13 mouse cellular contexts compared by ENCODE assay signal in genomic region chr11:71670111-71671050, GRCm38 (mm10).
A peak's percentile ranks its signal among the peaks of the same experiment; 100 is the strongest.
DNase-seq lines count a peak whose midpoint lies in the region; ATAC-seq lines count a peak whose summit lies in the region.
"Had no signal": no experiment of that assay in that cellular context is flagged by ENCODE, and none has a peak within 500 bp of the region (broad histone marks: within the 10 kb centered on the region; RNA-seq: fewer than 3 reads in every experiment).

No protein-coding gene starts in this region.

- peak overlapping the region; percentile 44 for H3K4me3 ChIP-seq in megakaryocyte, embryonic 14.5 days (replicated peaks)
- no peak overlapping the region for H3K4me3 ChIP-seq in lung, embryonic 16.5 days (ENCODE audit: low read length)
- H3K4me3 ChIP-seq: embryonic facial prominence, embryonic 13.5 days; heart, embryonic 13.5 days; liver, embryonic 13.5 days had no signal

- H3K36me3 ChIP-seq in megakaryocyte, embryonic 14.5 days (replicated peaks; ENCODE audit: low read length), result no peaks in the 10 kb centered on the region
- no peaks in the 10 kb centered on the region for H3K36me3 ChIP-seq in lung, embryonic 16.5 days (ENCODE audit: control insufficient read depth, insufficient read depth, low read length)
- H3K36me3 ChIP-seq: embryonic facial prominence, embryonic 13.5 days; heart, embryonic 13.5 days; liver, embryonic 13.5 days had no signal

- H3K4me1 ChIP-seq in megakaryocyte, embryonic 14.5 days, result peaks cover 9% of the 10 kb centered on the region
- no peaks in the 10 kb centered on the region for H3K4me1 ChIP-seq in lung, embryonic 16.5 days (replicated peaks; ENCODE audit: control insufficient read depth, insufficient read depth, low read length)
- H3K4me1 ChIP-seq: heart, embryonic 13.5 days; liver, embryonic 13.5 days had no signal

- DNase-seq in cerebellum, postnatal 25 days, result peak; percentile 47 to 48
- DNase-seq in thymus, postnatal 10 days (ENCODE audit: low spot score in 2 of 2), result peak; percentile 62 to 76
- no peak for DNase-seq in adrenal gland, postnatal 10 days
- DNase-seq in adrenal gland, postnatal 4 days (ENCODE audit: low spot score in 2 of 2), result no peak
- no peak for DNase-seq in testis, postnatal 14 days (ENCODE audit: low spot score)
- DNase-seq: kidney, adult 2 months; liver, embryonic 13.5 days; right cerebral cortex, postnatal 25 days had no signal

- WGBS in lung, embryonic 16.5 days, result 51% methylated on average over 19 of the region's 19 CpGs

- peaks cover 2% of the 10 kb centered on the region for H3K27me3 ChIP-seq in megakaryocyte, embryonic 14.5 days (replicated peaks)
- no peaks in the 10 kb centered on the region for H3K27me3 ChIP-seq in lung, embryonic 16.5 days (ENCODE audit: control insufficient read depth, insufficient read depth, low read depth, low read length)
- H3K27me3 ChIP-seq: embryonic facial prominence, embryonic 13.5 days; heart, embryonic 13.5 days; liver, embryonic 13.5 days had no signal

- peak overlapping the region; percentile 35 for H3K27ac ChIP-seq in lung, embryonic 16.5 days (ENCODE audit: low read length)
- H3K27ac ChIP-seq: embryonic facial prominence, embryonic 13.5 days; heart, embryonic 13.5 days; liver, embryonic 13.5 days had no signal

- H3K9ac ChIP-seq in lung, embryonic 16.5 days (ENCODE audit: low read length), result no peak overlapping the region
- H3K9ac ChIP-seq: embryonic facial prominence, embryonic 13.5 days; heart, embryonic 13.5 days; liver, embryonic 13.5 days had no signal

- no peak overlapping the region for H3K4me2 ChIP-seq in lung, embryonic 16.5 days (ENCODE audit: low read depth, low read length)
- H3K4me2 ChIP-seq: embryonic facial prominence, embryonic 13.5 days; heart, embryonic 13.5 days; liver, embryonic 13.5 days had no signal

- no peak for ATAC-seq in megakaryocyte, adult 5-6 weeks (ENCODE audit: poor library complexity, severe bottlenecking)
- ATAC-seq in lung, embryonic 16.5 days (ENCODE audit: low read depth), result peak; percentile 74

- no peaks in the 10 kb centered on the region for H3K9me3 ChIP-seq in megakaryocyte, embryonic 14.5 days
- H3K9me3 ChIP-seq in lung, embryonic 16.5 days (ENCODE audit: control insufficient read depth, low read length), result no peaks in the 10 kb centered on the region
- H3K9me3 ChIP-seq: embryonic facial prominence, embryonic 13.5 days; heart, embryonic 13.5 days; liver, embryonic 13.5 days had no signal

Comparison
In these comparisons a context has a peak if more than half of its experiments do, and no peak if none do; other contexts are left out.
1. DNase-seq: peak in cerebellum, postnatal 25 days (2 of 2) and thymus, postnatal 10 days (2 of 2); none in adrenal gland, postnatal 10 days (single experiment), adrenal gland, postnatal 4 days (0 of 2) and testis, postnatal 14 days (single experiment).